Mouse (Mus musculus) layer of hippocampus, adult 9-10 months (tissue): ENCODE data around the gene Csdc2.

Experiments used
- DNase-seq: peaks from one replicate; pipeline ENCODE4 v3.0.0; 2022; ENCODE audit warnings: low spot score

Csdc2 gene

GRCm38 (mm10) chr15:81925760-81926445, 10.7 kb upstream of the Csdc2 start, which contains the start of gene Polr3h:
TSS of gene Polr3h (minus strand) at chr15:81926240.
- DNase-seq, result peak; percentile 74

- no peak for DNase-seq
Observed at GRCm38 (mm10) chr15:81926446-81926822, 10.1 kb upstream of the Csdc2 start.

GRCm38 (mm10) chr15:81927741-81928140, 8.8 kb upstream of the Csdc2 start:
- no peak for DNase-seq

- no peak for DNase-seq
Observed at GRCm38 (mm10) chr15:81928277-81928676, 8.3 kb upstream of the Csdc2 start.

- DNase-seq, result no peak
Observed at GRCm38 (mm10) chr15:81932951-81933470, 3.5 kb upstream of the Csdc2 start.

- DNase-seq, result no peak
Observed at GRCm38 (mm10) chr15:81933986-81934385, 2.6 kb upstream of the Csdc2 start.

GRCm38 (mm10) chr15:81935869-81936637, 506 bp upstream of the Csdc2 start:
- DNase-seq, result no peak

- DNase-seq, result no peak
Observed at GRCm38 (mm10) chr15:81937098-81937972, 776 bp downstream of the Csdc2 start.

- no peak for DNase-seq
Observed at GRCm38 (mm10) chr15:81938246-81938645, 1.7 kb downstream of the Csdc2 start.

- no peak for DNase-seq
Observed at GRCm38 (mm10) chr15:81939157-81939715, 2.7 kb downstream of the Csdc2 start.

GRCm38 (mm10) chr15:81939774-81940173, 3.2 kb downstream of the Csdc2 start:
- no peak for DNase-seq

- no peak for DNase-seq
Observed at GRCm38 (mm10) chr15:81940219-81940618, 3.7 kb downstream of the Csdc2 start.

- DNase-seq, result no peak
Observed at GRCm38 (mm10) chr15:81941010-81941409, 4.5 kb downstream of the Csdc2 start.

GRCm38 (mm10) chr15:81943176-81943749, 6.7 kb downstream of the Csdc2 start:
- DNase-seq, result no peak

GRCm38 (mm10) chr15:81949076-81949475, 12.5 kb downstream of the Csdc2 start:
- DNase-seq, result no peak

- DNase-seq, result no peak
Observed at GRCm38 (mm10) chr15:81949476-81950131, 13.0 kb downstream of the Csdc2 start.

GRCm38 (mm10) chr15:81950716-81951115, 14.2 kb downstream of the Csdc2 start:
- no peak for DNase-seq

GRCm38 (mm10) chr15:81951159-81951558, 14.6 kb downstream of the Csdc2 start:
- DNase-seq, result no peak

GRCm38 (mm10) chr15:81952310-81952709, 15.8 kb downstream of the Csdc2 start:
- DNase-seq, result no peak

GRCm38 (mm10) chr15:81954151-81954583, 17.6 kb downstream of the Csdc2 start:
- DNase-seq, result no peak

- no peak for DNase-seq
Observed at GRCm38 (mm10) chr15:81954716-81955115, 18.2 kb downstream of the Csdc2 start.
